Mouse (Mus musculus): ENCODE measurements around the gene Ppp2r5b.

The Ppp2r5b gene

GRCm38 (mm10) chr19:6235084-6236052 is at the start of gene Ppp2r5b:
TSS of gene Ppp2r5b (minus strand) at chr19:6235872.
- DNase-seq (ENCODE audit: low spot score), result peak; percentile 95

- DNase-seq (ENCODE audit: low spot score), result no peak
These were observed 49.6 kb upstream of the Ppp2r5b start for GRCm38 (mm10) chr19:6285226-6285625.

GRCm38 (mm10) chr19:6284502-6284901 is 48.8 kb upstream of the Ppp2r5b start:
- no peak for DNase-seq (ENCODE audit: low spot score)

DNA sequence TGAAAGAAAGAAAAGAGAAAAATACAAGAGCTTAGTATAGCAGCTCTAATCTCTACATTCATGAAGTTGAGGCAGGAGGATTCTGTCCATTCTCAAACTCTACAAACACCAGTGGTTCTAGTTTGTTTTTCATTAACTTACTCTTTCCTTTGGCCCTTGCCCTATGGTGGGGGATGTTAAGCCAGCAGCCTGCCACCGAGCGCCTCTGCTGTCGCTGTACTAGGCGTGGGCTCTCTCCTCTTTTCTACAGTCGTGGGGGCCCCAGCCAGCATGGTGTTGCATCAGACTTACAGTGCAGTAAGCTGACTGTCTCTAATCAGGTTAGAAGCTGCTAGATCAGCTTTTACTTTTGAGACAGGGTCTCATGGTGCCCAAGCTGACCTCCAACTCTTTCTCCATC is 47.3 kb upstream of the Ppp2r5b start:
- DNase-seq (ENCODE audit: low spot score), result no peak

GRCm38 (mm10) chr19:6281122-6282020 is 45.7 kb upstream of the Ppp2r5b start:
- no peak for DNase-seq (ENCODE audit: low spot score)

GRCm38 (mm10) chr19:6280554-6280953 is 44.9 kb upstream of the Ppp2r5b start:
- no peak for DNase-seq (ENCODE audit: low spot score)

GRCm38 (mm10) chr19:6279481-6280144 is 43.9 kb upstream of the Ppp2r5b start:
- DNase-seq (ENCODE audit: low spot score), result no peak

DNA sequence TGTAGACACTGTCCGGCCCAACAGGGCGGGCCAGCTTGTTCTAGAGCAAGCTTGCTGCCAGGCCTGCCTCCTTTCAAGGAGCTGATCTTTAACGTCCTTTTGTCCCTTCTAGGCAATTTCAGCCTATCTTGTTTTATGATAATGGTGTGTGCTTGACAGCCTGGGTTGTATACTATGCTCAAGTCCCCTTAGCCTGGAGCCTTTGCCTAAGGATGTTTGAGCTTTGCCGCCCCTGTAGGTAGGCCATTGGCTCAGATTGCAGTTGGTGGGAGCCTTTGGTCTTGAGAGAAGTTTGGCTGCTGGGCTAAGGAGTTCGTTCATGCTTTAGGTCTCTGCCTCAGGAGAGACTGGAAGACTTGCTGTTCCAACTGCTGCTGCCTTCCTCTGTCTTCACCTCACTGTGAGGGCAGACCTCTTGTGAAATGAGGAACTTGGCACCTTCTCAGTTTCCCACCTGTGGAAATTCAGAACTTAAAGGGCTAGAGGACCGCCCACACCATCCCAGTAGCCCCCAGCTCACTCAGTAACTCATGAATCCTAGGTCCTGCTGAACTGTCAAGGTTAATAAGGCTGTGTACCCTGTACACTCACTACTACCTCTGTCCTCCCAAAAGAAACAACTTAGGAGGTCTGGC is 42.9 kb upstream of the Ppp2r5b start:
- DNase-seq (ENCODE audit: low spot score), result no peak

- DNase-seq (ENCODE audit: low spot score), result peak; percentile 53
These were observed 42.2 kb upstream of the Ppp2r5b start for GRCm38 (mm10) chr19:6277661-6278438.

GRCm38 (mm10) chr19:6276426-6277421 is 41.1 kb upstream of the Ppp2r5b start, which contains the start of gene Ehd1:
TSS of gene Ehd1 (plus strand) at chr19:6276725.
- DNase-seq (ENCODE audit: low spot score), result peak; percentile 97

GRCm38 (mm10) chr19:6275740-6276389 is 40.2 kb upstream of the Ppp2r5b start:
- DNase-seq (ENCODE audit: low spot score), result peak; percentile 75

DNA sequence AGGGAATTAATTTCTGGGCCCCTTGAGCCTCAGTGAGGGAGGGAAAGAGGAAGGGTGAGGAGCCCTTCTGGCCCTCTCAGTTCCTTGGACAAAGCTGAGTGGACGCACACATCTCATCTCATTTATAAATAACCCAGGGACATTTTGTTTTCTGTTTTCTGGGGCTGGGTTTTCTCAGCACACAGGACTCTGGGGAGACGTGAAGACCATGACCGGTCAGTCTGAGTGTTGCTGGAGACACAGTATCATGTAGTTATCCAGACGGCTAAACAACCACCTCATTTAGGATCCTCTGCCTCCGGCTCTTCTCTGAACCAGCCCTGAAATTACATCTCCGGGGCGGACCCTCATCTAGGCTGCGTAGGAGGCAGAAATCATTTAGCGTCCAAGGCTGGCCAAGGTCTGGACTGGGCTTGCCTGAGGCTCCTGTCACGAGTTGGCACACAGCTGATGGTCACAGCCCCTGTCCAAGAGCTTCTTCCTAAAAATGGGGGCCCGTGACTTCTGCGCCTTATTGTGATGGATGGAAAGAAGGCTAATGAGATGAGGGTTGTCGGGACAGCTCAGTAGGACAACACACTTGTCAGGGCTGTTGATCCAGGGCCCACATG is 38.4 kb upstream of the Ppp2r5b start:
- DNase-seq (ENCODE audit: low spot score), result no peak

GRCm38 (mm10) chr19:6273592-6273991 is 37.9 kb upstream of the Ppp2r5b start:
- no peak for DNase-seq (ENCODE audit: low spot score)

DNA sequence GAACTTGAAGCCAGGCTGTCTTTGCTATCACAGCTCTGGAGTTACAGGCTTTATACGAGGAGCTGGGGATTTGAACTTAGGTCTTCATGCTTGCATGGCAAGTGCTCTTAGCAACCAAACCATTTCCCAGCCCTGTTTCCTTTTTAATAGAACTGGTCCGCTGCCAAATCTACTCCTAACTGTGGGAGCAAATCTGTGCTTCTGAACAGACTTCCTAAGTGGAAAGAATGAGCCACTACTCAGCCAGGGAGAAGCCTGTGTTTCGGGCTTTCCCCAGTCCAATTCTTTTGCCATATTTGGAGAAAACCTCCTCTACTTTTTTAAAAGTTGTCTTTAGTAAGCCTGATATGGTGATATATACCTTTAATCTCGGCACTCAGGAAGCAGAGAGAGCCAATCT is 37.1 kb upstream of the Ppp2r5b start:
- DNase-seq (ENCODE audit: low spot score), result no peak

DNA sequence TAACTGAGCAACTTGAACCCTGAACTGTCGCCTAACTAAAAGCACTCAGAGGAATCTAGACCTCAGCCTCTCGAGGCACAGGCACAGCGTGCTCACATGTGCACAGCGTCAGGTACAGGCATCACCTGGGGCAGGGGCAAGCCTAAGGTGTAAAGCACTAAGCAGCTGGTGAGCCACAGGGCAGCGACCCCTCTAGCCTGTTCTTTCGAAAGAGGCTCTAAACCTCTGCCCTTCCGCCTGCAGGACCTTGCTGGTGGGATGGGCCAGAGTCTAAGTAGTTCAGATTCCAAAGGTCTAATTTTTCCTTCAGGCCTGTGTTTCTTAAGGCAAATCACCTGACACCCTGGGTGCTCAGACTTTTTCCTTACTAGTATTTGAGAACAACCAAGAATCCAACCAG is 36.4 kb upstream of the Ppp2r5b start:
- no peak for DNase-seq (ENCODE audit: low spot score)

GRCm38 (mm10) chr19:6271206-6271605 is 35.5 kb upstream of the Ppp2r5b start:
- DNase-seq (ENCODE audit: low spot score), result no peak

- no peak for DNase-seq (ENCODE audit: low spot score)
These were observed 35.0 kb upstream of the Ppp2r5b start for GRCm38 (mm10) chr19:6270661-6271060.

GRCm38 (mm10) chr19:6269798-6270475 is 34.3 kb upstream of the Ppp2r5b start:
- no peak for DNase-seq (ENCODE audit: low spot score)

All from T-cell, adult 2 months (primary cell).